Mouse (Mus musculus) spleen, adult 2 months (tissue): ENCODE results near the gene Gtf2f2. TPM values are rescaled to one million over a fixed set of nuclear protein-coding genes. Genes with fewer than 3 reads are reported as not detected.

Experiments used
- DNase-seq, 2 experiments: peaks; one replicate each; pipeline versions ENCODE4 v3.0.0 to v3.0.0-alpha.2; 2012 to 2021; ENCODE audit warnings: low spot score in 2 of 2, low read depth in 1 of 2
- H3K27ac ChIP-seq: fragments of 200-500 bp; 2 replicates; pipeline ENCODE4 v1.5.1; 2012; ENCODE audit warnings: low read length, inconsistent platforms; ENCODE audit not compliant: insufficient read depth
- H3K27me3 ChIP-seq: fragments of 200-500 bp; 2 replicates; pipeline ENCODE4 v1.6.1; 2012; ENCODE audit warnings: mild to moderate bottlenecking, moderate library complexity, low read length, inconsistent platforms; ENCODE audit not compliant: control insufficient read depth, insufficient read depth
- H3K36me3 ChIP-seq: fragments of 200-500 bp; 2 replicates; pipeline ENCODE4 v1.6.1; 2012; ENCODE audit warnings: mild to moderate bottlenecking, low read length, inconsistent platforms; ENCODE audit not compliant: control insufficient read depth, insufficient read depth
- H3K4me1 ChIP-seq: fragments of 200-500 bp; 2 replicates; pipeline ENCODE4 v1.6.1; 2011; ENCODE audit warnings: inconsistent platforms; ENCODE audit not compliant: control insufficient read depth, insufficient read depth, insufficient read length
- H3K4me3 ChIP-seq: fragments of 200-500 bp; 2 replicates; pipeline ENCODE4 v1.5.1; 2011; ENCODE audit warnings: mild to moderate bottlenecking, inconsistent platforms; ENCODE audit not compliant: insufficient read depth, insufficient read length; ENCODE audit errors: extremely low read depth
- CTCF ChIP-seq: fragments of 200-500 bp; IDR thresholded peaks from 2 replicates; pipeline ENCODE4 v1.5.1; 2011; ENCODE audit warnings: mild to moderate bottlenecking, inconsistent platforms; ENCODE audit not compliant: insufficient read depth, insufficient read length, insufficient replicate concordance; ENCODE audit errors: extremely low read depth
- POLR2A ChIP-seq: fragments of 200-500 bp; IDR thresholded peaks from 2 replicates; pipeline ENCODE4 v1.6.1; 2011; ENCODE audit warnings: low read depth, low read length, inconsistent platforms
- WGBS: fragments of 180-500 bp; shearing (Covaris S2); methylation state at CpG from one replicate; pipeline ENCODE4 v1.1.7; 2018; 5-methylcytosine and 5-hydroxymethylcytosine counted together
- polyA plus RNA-seq: library from polyadenylated mRNA; depleted of rRNA; stranded (reverse); fragments of >200 nt; gene quantifications from 2 replicates; pipeline ENCODE4 v1.2.3, GENCODE M21; 2012

Gene Gtf2f2
- polyA plus RNA-seq, 1 experiment: 1.4 TPM

- WGBS: 78% methylated on average over 3 of the region's 3 CpGs
- no peaks in the 10 kb centered on the region for H3K27me3 ChIP-seq
- H3K4me3 ChIP-seq: no peak overlapping the region
- H3K36me3 ChIP-seq: peaks cover 15% of the 10 kb centered on the region
- no peaks in the 10 kb centered on the region for H3K4me1 ChIP-seq
- H3K27ac ChIP-seq: no peak overlapping the region
- TF ChIP-seq CTCF (no peak), POLR2A (no peak)
- DNase-seq: no peak
Measured at GRCm38 (mm10) chr14:75904972-75905371, 105.7 kb downstream of the Gtf2f2 start.

GRCm38 (mm10) chr14:75903131-75903530 lies 107.5 kb downstream of the Gtf2f2 start:
- 90% methylated on average over 3 of the region's 3 CpGs for WGBS
- DNase-seq: no peak
- TF ChIP-seq POLR2A (no peak), CTCF (no peak)
- Histone ChIP-seq H3K36me3 (peaks cover 15% of the 10 kb centered on the region), H3K27ac (no peak overlapping the region), H3K27me3 (no peaks in the 10 kb centered on the region), H3K4me1 (no peaks in the 10 kb centered on the region), H3K4me3 (no peak overlapping the region)

GRCm38 (mm10) chr14:75902013-75902412 lies 108.7 kb downstream of the Gtf2f2 start:
- peaks cover 15% of the 10 kb centered on the region for H3K36me3 ChIP-seq
- DNase-seq: no peak
- no peak overlapping the region for H3K27ac ChIP-seq
- H3K4me3 ChIP-seq: no peak overlapping the region
- no peak for TF ChIP-seq POLR2A
- no peak for TF ChIP-seq CTCF
- no peaks in the 10 kb centered on the region for H3K4me1 ChIP-seq
- 94% methylated on average over 2 of the region's 2 CpGs for WGBS
- H3K27me3 ChIP-seq: no peaks in the 10 kb centered on the region

GRCm38 (mm10) chr14:75900793-75901499 lies 109.7 kb downstream of the Gtf2f2 start:
- H3K4me3 ChIP-seq: no peak overlapping the region
- no peak for DNase-seq
- peaks cover 18% of the 10 kb centered on the region for H3K36me3 ChIP-seq
- H3K27me3 ChIP-seq: no peaks in the 10 kb centered on the region
- no peaks in the 10 kb centered on the region for H3K4me1 ChIP-seq
- H3K27ac ChIP-seq: no peak overlapping the region
- 78% methylated on average over 5 of the region's 5 CpGs for WGBS
- TF ChIP-seq CTCF: no peak

GRCm38 (mm10) chr14:75899566-75899965 lies 111.1 kb downstream of the Gtf2f2 start:
- TF ChIP-seq CTCF (peak; percentile 69), POLR2A (no peak)
- Histone ChIP-seq H3K4me3 (no peak overlapping the region), H3K27me3 (no peaks in the 10 kb centered on the region), H3K36me3 (peaks cover 15% of the 10 kb centered on the region), H3K27ac (no peak overlapping the region), H3K4me1 (no peaks in the 10 kb centered on the region)
- WGBS: 22% methylated on average over 4 of the region's 4 CpGs
- DNase-seq: peak; percentile 25 to 71

GRCm38 (mm10) chr14:75892118-75892517 lies 118.5 kb downstream of the Gtf2f2 start:
- WGBS: 89% methylated on average over 9 of the region's 9 CpGs
- no peak overlapping the region for H3K27ac ChIP-seq
- H3K4me1 ChIP-seq: no peaks in the 10 kb centered on the region
- TF ChIP-seq POLR2A: no peak
- TF ChIP-seq CTCF: no peak
- no peak for DNase-seq
- H3K4me3 ChIP-seq: no peak overlapping the region
- peaks cover 11% of the 10 kb centered on the region for H3K36me3 ChIP-seq
- no peaks in the 10 kb centered on the region for H3K27me3 ChIP-seq

- Histone ChIP-seq H3K4me1 (no peaks in the 10 kb centered on the region), H3K27me3 (no peaks in the 10 kb centered on the region), H3K27ac (no peak overlapping the region), H3K36me3 (no peaks in the 10 kb centered on the region), H3K4me3 (no peak overlapping the region)
- WGBS: 90% methylated on average over 5 of the region's 5 CpGs
- TF ChIP-seq POLR2A: no peak
- no peak for TF ChIP-seq CTCF
- DNase-seq: no peak
Measured at GRCm38 (mm10) chr14:75883873-75884272, 126.8 kb downstream of the Gtf2f2 start.
